Mouse (Mus musculus) liver, adult 2 months (tissue): ENCODE results near the gene Sept7.

ENCODE experiments used
- CTCF ChIP-seq: fragments of 200-500 bp; IDR thresholded peaks from 2 replicates; pipeline ENCODE4 v1.5.1; 2011; ENCODE audit warnings: low read depth, low read length, control low read depth
- POLR2A ChIP-seq: fragments of 200-500 bp; IDR thresholded peaks from 2 replicates; pipeline ENCODE4 v1.6.1; 2011; ENCODE audit warnings: low read length, control low read depth; ENCODE audit not compliant: insufficient read depth; ENCODE audit errors: extremely low read depth

DNA sequence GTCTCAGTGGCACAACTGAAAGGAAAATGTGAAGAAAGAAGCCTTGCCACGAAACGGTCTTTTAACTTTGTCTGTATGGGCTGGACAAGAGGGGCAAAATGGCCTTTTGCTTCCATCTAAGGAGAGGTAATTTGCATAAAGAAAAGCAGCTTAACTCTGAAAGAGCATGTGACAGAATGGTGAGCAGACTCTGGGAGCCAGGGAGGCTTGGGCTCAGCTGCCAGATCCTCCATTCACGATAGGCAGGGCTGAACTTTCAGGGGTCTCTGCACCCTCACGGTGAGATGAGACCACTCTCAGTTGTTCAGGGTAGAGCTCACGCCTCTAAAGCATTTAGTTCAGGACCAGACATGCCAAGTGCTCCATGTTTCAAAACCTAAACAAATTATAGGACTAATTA lies 105.8 kb downstream of the Sept7 start:
- TF ChIP-seq POLR2A (no peak), CTCF (no peak)
